Mouse (Mus musculus): ENCODE data around the gene Mreg.

The Mreg gene

GRCm38 (mm10) chr1:72196626-72197359 is 15.3 kb downstream of the Mreg start:
- DNase-seq (ENCODE audit: low read depth in 2 of 2, low spot score in 2 of 2): no peak

- no peak for DNase-seq (ENCODE audit: low read depth in 2 of 2, low spot score in 2 of 2)
Measured at GRCm38 (mm10) chr1:72196123-72196522, 16.0 kb downstream of the Mreg start.

- DNase-seq (ENCODE audit: low read depth in 2 of 2, low spot score in 2 of 2): no peak
Measured at GRCm38 (mm10) chr1:72191449-72191848, 20.7 kb downstream of the Mreg start.

- DNase-seq (ENCODE audit: low read depth in 2 of 2, low spot score in 2 of 2): no peak
Measured at GRCm38 (mm10) chr1:72188142-72188738, 23.9 kb downstream of the Mreg start.

GRCm38 (mm10) chr1:72187486-72187885 is 24.6 kb downstream of the Mreg start:
- no peak for DNase-seq (ENCODE audit: low read depth in 2 of 2, low spot score in 2 of 2)

- DNase-seq (ENCODE audit: low read depth in 2 of 2, low spot score in 2 of 2): no peak
Measured at GRCm38 (mm10) chr1:72186151-72186550, 26.0 kb downstream of the Mreg start.

- DNase-seq (ENCODE audit: low read depth in 2 of 2, low spot score in 2 of 2): no peak
Measured at GRCm38 (mm10) chr1:72183554-72183953, 28.6 kb downstream of the Mreg start.

GRCm38 (mm10) chr1:72182930-72183499 is 29.1 kb downstream of the Mreg start:
- no peak for DNase-seq (ENCODE audit: low read depth in 2 of 2, low spot score in 2 of 2)

GRCm38 (mm10) chr1:72179947-72180346 is 32.2 kb downstream of the Mreg start:
- no peak for DNase-seq (ENCODE audit: low read depth in 2 of 2, low spot score in 2 of 2)

GRCm38 (mm10) chr1:72176239-72176638 is 35.9 kb downstream of the Mreg start:
- DNase-seq (ENCODE audit: low read depth in 2 of 2, low spot score in 2 of 2): no peak

- no peak for DNase-seq (ENCODE audit: low read depth in 2 of 2, low spot score in 2 of 2)
Measured at GRCm38 (mm10) chr1:72174183-72174582, 37.9 kb downstream of the Mreg start.

- no peak for DNase-seq (ENCODE audit: low read depth in 2 of 2, low spot score in 2 of 2)
Measured at GRCm38 (mm10) chr1:72173402-72174051, 38.6 kb downstream of the Mreg start.

- no peak for DNase-seq (ENCODE audit: low read depth in 2 of 2, low spot score in 2 of 2)
Measured at GRCm38 (mm10) chr1:72172788-72173187, 39.3 kb downstream of the Mreg start.

GRCm38 (mm10) chr1:72171001-72171860 is 40.9 kb downstream of the Mreg start:
- DNase-seq (ENCODE audit: low read depth in 2 of 2, low spot score in 2 of 2): no peak

GRCm38 (mm10) chr1:72167024-72167423 is 45.1 kb downstream of the Mreg start:
- no peak for DNase-seq (ENCODE audit: low read depth in 2 of 2, low spot score in 2 of 2)

GRCm38 (mm10) chr1:72166468-72166814 is 45.7 kb downstream of the Mreg start:
- DNase-seq (ENCODE audit: low read depth in 2 of 2, low spot score in 2 of 2): no peak

GRCm38 (mm10) chr1:72165723-72166467 is 46.2 kb downstream of the Mreg start:
- DNase-seq (ENCODE audit: low read depth in 2 of 2, low spot score in 2 of 2): no peak

- no peak for DNase-seq (ENCODE audit: low read depth in 2 of 2, low spot score in 2 of 2)
Measured at GRCm38 (mm10) chr1:72160321-72160720, 51.8 kb downstream of the Mreg start.

- no peak for DNase-seq (ENCODE audit: low read depth in 2 of 2, low spot score in 2 of 2)
Measured at GRCm38 (mm10) chr1:72145041-72145440, 67.1 kb downstream of the Mreg start.

- DNase-seq (ENCODE audit: low read depth in 2 of 2, low spot score in 2 of 2): no peak
Measured at GRCm38 (mm10) chr1:72144426-72144825, 67.7 kb downstream of the Mreg start.
